Mouse (Mus musculus) adrenal gland, postnatal 14 days (tissue): ENCODE measurements around the gene Mrpl44. TPM values are rescaled to one million over a fixed set of nuclear protein-coding genes. Genes with fewer than 3 reads are reported as not detected.

Source experiments
- DNase-seq: peaks from one replicate; pipeline ENCODE4 v3.0.0; 2021; ENCODE audit warnings: mixed read lengths
- total RNA-seq: library from RNA; stranded (reverse); gene quantifications from 2 replicates; pipeline ENCODE4 v1.2.3, GENCODE M21; 2021

Mrpl44 gene
- total RNA-seq, 1 experiment from 2014 or later = 48.7 TPM

DNA sequence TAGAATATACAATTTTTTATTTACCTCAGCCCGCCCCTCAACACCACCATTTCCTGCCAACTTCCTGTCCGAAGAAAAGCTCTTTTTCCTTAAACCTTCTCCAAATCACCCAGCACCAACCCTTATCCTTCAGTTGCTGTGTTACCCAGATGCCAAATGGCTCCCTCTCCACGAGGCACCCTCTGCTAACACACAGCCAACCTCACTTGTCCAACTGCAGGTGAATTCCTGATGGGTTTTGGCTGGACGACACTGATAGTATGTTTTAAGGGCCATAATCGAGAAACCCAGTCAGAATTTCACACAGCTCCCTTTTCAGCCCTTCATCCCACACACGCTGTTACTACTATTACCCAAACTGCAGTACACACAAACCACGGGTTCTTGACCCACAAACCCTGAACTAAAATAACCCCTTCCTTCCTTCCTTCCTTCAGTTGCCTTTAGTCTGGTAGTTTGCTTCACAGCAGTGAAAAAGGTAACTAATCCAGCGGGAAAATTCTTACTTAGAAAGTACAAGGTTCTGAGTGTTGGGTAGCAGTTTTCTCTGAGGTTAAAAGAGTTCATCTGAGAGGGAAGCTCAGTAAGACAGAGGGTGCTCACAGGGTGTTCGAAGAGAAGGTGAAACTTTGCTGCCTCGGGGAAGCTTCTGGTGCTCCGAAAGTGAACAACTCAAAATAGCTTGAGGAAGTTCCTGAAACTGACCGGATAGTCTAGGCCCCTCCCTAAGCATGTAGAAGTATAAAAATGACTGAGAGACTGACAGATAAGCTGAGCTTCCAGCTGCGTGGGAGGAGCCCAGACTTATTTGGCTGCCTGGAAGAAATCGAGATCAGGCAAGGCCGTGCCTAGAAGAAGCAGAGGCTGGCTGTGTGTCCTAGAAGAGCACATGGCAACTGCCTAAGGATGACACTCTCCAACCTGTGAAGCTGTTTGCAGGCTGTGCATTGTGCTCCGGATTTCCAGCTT, 13.3 kb upstream of the Mrpl44 start:
- DNase-seq = no peak

DNA sequence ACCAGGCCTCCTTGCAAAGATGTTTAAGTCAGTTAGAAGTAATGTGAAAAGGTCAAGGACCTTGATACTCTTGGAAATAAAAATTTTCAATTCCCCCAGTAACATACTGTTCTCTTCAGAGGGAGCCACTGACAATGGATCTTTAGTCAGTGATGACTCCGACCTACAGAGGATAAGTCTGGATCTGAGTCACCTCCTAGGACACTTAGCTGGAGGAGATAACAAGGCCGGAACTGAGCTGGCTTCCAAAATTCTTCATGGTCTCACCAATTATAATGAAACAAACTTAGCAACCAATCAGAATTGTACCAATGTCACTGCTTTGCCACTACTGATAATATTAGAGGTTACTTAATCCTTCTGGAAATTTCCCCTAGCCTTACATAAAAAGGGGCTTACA, 11.8 kb upstream of the Mrpl44 start:
- DNase-seq = peak; percentile 34

DNA sequence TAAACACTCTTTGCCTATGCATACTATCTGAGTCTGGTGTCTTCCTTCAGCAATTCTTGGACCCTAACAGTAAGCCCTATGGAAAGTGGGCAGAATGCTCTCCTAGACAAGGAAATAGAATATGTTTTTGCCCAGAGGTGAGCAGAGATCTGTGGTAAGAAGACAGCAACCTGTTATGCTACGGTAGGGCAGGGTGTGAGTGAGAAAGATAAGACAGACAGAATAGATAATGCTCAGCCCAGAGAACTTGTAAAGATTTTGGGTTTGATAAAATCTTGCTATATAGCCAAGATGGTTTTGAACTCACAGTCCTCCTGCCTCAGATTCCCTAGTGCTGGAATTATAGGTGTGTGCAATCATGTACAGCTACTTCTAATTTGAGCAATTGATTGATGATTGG, 11.3 kb upstream of the Mrpl44 start:
- DNase-seq = no peak

DNA sequence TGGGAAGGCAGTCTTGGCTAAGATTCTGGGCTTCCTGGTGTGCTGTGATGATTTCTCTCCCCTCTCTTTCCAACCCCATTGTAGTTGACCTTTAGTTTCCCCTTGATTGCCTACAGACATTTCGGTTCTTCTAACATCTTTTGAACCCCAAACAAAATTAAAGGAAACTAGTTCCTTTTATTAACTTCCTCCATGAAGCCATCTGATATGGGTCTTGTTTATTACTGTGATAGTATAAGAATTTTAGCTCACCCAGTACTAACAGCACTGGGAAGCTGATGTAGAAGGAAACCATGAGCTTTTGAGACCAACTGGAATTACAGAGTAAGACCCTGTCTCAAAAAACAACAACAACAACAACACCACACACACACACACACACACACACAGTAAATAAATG, 7.6 kb upstream of the Mrpl44 start:
- DNase-seq = no peak

DNA sequence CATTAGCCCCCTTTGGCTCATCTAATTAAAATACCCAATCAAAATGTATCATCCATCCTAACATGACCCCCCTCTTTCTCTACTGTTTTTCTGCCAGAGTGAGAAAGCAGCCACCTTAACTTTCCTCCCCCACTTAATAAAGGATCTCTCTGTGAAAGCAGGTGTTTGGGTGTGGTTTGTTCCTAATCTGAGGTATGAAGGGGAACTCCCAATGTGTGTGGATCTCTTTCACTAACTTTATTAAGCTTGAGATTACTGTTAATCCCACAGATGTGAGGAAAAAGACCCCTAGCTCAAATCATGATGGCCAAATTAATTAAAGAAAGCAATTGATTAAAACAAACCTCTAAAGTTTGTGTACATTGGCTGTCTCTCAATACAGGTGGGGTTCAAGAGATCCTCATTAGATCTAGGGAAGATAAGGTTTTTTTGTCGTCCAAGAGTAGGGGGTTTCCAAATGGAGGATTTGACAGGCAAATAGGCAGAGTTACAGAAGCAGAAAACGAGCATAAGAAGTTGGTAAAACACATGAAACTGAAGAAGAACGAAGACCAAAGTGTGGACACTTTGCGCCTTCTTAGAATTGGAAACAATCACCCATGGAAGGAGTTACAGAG, 1.5 kb upstream of the Mrpl44 start:
- no peak for DNase-seq

DNA sequence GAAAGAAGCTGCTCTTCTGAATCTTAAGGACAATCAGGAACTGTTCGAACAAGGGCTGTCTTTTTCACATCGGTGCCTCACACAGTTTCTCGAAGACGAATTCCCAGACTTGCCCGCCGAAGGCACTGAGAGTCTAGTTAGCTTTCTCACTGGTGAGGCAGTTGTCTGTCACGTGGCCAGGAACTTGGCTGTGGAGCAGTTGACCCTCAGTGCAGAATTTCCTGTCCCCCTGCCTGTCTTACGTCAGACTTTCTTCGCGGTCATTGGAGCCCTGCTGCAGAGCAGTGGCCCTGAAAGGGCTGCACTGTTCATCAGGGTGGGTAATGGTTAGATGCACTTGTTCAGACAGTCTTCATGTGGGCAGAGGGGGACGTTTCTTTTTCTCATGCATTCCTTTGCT, 2.2 kb downstream of the Mrpl44 start:
- DNase-seq = no peak

DNA sequence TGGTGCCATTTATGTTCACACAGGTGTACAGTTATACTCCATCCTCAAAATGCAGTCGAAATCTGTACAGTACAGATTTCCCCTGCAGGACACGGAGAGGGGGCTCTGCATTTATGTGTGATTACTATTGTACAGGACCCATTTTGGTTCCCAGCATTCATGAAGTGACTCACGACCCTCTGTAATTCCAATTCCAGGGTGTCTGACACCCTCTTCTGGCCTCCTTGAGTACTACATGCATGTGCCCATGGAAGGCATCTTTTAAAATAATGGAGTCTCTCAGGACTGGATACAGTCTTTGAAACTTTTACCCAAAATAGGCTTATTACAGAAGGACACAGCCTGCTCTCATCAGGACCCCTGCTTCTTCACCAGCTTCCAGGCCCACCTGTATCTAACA, 6.6 kb downstream of the Mrpl44 start:
- peak; percentile 22 for DNase-seq

DNA sequence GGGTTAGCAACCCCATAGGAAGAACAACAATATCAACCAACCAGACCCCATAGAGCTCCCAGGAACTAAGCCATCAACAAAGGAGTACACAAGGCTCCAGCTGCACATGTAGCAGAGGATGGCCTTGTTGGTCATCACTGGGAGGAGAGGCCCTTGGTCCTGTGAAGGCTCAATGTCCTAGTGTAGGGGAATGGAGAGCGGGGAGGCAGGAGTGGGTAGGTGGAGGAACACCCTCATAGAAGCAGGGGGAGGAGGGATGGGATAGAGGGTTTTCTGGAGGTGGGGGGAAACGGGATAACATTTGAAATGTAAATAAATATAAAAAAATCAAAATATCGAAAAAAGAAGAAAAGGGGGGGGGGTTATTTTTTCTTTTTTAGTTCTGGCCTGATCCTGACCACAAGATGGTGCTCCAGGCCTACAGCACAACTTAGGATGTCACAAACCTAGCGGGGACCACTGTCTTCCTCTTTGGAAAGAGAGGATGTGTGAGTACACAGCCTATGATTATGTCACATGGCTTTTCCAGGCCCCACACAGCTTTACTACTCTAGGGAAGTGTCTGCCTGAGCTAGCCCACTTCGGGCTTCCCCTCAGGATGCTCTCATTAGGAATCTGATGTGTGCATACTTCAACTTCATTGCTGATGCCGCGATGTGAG, 10.6 kb downstream of the Mrpl44 start:
- DNase-seq = peak; percentile 29

DNA sequence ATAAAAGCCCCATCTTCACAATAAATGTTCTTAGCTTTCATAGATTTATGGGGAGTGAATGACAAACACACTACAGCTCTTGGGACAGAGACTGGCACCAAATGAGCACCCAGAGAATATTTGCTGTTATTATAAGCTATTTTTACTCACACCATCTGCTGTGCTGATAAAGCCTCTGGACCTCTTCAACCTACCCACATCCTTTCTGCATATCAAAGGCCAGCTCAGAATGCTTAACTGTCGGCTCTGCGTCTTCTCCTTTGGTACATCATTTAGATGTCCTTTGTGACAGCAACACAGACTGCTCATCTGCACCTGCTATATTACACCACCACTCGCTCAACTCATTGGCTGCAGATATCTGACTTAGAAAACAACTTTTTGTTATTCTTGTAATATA, 21.3 kb downstream of the Mrpl44 start:
- DNase-seq = no peak

DNA sequence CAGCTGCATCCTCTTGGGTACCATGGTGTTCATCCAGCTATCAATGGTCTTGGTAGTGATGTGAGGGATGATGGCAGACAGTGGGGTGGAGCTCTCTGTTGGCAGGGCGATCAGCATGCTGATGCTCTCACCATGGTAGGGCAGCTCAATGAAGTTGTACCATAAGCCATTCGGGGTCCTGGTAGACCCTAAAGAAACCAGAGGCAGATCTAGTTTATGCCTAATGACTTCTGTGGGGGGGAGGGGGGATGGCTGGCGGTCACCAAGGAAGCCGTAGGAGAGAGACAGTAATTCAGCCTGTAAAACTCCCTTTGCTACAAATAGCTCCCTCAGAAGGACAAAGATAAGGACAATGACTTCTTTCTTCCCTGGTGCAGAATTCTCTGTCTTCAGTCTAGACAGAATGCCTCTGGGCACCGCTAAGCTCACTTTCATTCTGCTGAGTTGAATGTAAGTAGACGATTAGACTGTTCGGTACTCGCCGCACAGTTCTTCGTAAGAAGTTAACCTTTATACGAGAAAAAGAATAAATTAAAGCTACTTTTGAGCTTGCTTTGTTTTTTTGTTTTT, 27.1 kb downstream of the Mrpl44 start:
- DNase-seq = no peak

DNA sequence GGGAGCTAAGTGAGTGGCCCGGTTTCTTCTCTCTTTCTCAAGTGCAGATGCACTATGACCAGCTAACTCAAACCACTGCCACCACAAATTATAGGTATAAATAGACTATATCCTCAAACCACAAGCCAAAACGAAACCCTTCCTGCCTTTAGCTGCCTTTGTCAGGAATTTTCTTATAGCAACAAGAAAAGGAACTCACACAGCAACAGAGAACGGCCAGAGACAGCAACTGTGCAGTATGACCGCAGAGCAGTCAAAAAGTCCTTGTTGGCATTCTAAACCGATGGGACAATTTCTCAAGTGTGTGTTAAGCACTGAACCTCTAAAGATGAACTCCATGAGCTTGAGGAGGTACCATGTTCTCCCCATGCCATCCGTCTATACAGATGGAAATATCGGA, 27.8 kb downstream of the Mrpl44 start:
- DNase-seq = no peak

DNA sequence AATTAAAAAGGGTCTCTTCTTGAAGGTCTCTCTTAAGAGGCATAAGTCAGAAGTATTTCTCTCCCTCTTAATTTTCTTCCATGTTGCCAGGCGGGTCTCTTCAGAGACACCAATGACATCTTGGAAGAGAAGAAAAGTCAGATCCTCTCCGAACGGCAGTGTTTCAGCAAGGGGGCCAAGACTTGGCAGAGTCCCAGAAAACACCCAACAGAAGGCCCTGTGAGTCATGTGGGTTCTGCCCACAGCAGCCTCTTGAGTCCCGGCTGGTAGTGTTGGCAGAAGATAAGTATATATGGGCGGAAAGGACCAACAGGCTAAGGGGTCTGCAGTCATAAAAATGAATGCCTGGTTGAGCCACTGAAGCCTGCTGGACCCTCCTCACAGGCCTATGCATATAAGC, 31.0 kb downstream of the Mrpl44 start:
- DNase-seq = no peak

DNA sequence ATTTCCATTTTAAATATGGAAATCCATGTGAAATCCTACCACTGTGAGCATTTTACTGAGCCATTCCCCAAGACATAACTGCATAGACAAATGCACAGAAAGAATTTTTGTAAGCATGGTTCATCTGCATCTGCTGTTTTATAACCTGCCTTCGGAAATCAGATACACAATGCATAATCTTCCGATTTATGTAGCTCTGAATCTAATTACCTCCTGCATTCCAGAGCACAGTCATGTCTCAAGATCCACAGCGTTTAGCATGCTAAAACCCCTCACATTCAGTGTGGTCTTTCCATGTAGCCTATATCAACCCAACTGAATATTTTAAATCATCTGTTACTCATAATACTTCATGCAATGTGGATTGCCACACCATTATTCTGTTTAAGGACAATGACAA, 33.6 kb downstream of the Mrpl44 start:
- no peak for DNase-seq

DNA sequence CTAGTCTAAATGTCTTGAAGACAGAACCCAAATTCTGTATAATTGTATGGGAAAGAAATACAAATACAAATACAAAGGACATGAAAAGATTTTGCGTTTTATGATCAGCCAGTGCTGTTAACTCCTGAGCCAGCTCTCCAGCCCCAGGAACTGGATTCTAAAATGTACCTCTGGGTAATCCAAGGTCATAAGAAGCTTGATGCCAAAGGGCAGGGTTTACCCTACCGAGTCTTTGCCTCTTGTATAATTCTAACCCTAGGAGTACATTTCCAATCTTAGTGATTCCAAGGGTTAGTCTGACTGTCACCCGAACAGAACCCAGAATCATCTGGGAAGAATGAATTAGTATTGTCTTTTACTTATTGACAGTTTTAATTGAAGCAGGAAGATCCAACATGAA, 39.6 kb downstream of the Mrpl44 start:
- no peak for DNase-seq

DNA sequence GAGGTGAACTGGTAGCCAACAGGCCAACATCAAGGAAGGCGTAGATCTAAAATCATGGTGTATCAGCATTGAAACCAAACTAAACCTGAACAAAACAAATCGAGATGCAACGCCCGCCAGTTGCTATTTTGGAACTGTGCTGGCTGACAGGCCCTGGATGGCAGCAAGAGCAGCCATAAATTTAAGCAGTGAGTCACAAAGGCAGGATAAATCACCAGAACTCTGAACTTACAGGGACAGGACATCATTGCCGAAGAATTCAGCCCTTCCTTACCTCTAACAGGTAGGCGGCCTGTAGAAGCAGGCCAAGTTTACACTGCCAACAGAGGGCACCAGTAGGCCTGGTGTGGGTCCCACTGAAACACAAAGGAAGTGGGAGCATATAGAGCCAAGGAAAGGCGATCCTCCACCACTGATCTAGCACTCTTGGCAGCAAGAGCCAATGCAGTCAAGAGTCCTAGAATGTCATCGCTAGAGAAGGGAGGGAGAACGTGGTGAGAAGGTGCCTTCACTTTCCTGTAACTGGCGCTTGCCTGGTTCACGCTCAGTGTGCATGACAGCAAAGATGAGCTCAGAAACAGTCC, 43.6 kb downstream of the Mrpl44 start:
- peak; percentile 10 for DNase-seq

DNA sequence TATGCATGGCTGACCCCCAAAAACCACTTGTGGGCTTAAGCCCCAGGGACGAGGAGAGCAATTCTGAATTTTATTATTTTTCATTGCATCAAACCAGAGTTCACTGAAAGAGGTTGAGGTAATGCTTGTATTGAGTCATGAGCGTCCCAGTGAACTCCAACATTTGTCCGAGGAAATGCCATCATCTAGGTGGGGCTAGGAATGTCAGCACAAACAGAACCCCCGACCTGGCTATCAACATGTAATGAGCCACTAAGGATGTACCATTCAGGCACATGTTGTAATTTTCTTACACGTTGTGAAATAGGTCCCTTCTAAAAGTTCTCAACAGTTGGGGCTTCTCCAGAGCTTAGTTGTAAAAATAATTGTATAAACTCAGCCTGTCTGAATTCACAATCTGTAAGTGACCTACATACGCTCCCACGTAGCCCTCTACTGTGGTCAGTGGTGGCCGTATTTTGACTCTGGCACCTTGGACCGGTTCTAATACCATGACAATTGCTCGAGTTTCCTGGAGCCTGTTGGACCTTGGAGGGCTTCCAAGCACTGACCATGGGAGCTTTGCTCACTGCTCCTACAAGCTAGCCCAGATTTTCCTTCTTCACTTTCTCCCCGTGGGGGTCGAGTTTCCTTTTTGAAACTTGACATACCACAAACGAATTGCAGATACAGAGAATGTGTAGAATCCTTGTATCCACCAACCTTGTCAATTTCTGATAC, 47.1 kb downstream of the Mrpl44 start:
- DNase-seq = peak; percentile 60

DNA sequence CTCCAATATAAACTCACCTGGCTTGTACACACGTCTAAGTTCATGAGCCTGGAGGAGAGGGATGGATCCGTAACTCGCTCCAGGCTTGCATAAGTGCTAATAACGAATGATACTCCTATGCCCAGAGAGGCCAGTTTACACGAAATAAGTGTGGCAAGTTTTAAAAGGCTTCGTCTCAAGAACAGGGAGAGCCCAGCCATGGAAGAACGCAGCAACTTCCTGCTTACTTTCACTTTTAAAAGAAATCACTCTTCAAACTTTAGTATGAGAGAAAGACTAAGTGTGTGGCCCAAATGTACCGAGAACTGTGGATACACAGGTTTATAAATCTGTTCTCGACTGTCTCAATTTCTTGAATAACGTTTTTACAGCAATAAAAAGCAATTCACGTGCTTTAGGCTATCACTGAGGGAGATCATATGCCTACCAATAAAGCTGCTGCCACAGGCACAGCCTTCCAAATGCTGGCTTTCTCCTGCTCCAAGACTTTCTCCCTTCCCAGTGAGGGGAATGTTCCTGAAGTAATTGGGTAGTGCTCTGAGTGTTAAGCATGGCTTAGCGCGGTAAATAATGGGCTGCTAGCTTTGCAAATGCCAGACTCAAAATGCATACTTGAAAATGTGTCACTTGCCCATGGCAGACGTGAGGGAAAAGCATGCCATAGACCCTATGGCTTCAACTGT, 48.3 kb downstream of the Mrpl44 start:
- DNase-seq = no peak
